Mouse (Mus musculus): ENCODE data around the gene Serpinb9b.

- TF ChIP-seq CTCF (IDR thresholded peaks at IDR 0.05; ENCODE audit: insufficient read depth, low read depth, low read length), result no peak
- TF ChIP-seq POLR2A (IDR thresholded peaks at IDR 0.05; ENCODE audit: insufficient read depth, low read depth, low read length), result no peak
These were observed 58.6 kb downstream of the Serpinb9b start for GRCm38 (mm10) chr13:33085695-33086432.
